Mouse (Mus musculus) ovary, adult 18-20 months (tissue): ENCODE measurements around the gene Tmprss3.
A peak's percentile ranks its signal among the peaks of the same experiment; 100 is the strongest.

Experiments used
- DNase-seq: peaks from one replicate; pipeline ENCODE4 v3.0.0; 2022; ENCODE audit warnings: low spot score, mixed read lengths

The Tmprss3 gene

GRCm38 (mm10) chr17:31193360-31193759 is 5.4 kb downstream of the Tmprss3 start:
- no peak for DNase-seq

GRCm38 (mm10) chr17:31192663-31193062 is 6.1 kb downstream of the Tmprss3 start:
- DNase-seq = no peak

- DNase-seq = no peak
Observed at GRCm38 (mm10) chr17:31191825-31192224, 7.0 kb downstream of the Tmprss3 start.

GRCm38 (mm10) chr17:31187370-31187769 is 11.4 kb downstream of the Tmprss3 start:
- peak; percentile 24 for DNase-seq

- no peak for DNase-seq
Observed at GRCm38 (mm10) chr17:31184269-31184990, 14.3 kb downstream of the Tmprss3 start.

GRCm38 (mm10) chr17:31183180-31183974 is 15.4 kb downstream of the Tmprss3 start:
- DNase-seq = no peak

- DNase-seq = no peak
Observed at GRCm38 (mm10) chr17:31181490-31181889, 17.3 kb downstream of the Tmprss3 start.

- no peak for DNase-seq
Observed at GRCm38 (mm10) chr17:31176321-31176720, 22.5 kb downstream of the Tmprss3 start.

- no peak for DNase-seq
Observed at GRCm38 (mm10) chr17:31169796-31170195, 29.0 kb downstream of the Tmprss3 start.

GRCm38 (mm10) chr17:31165127-31165526 is 33.6 kb downstream of the Tmprss3 start, which contains the start of gene Tff1:
Gene Tff1 (minus strand): TSS chr17:31165277.
- no peak for DNase-seq

- no peak for DNase-seq
Observed at GRCm38 (mm10) chr17:31163821-31164220, 35.0 kb downstream of the Tmprss3 start.

GRCm38 (mm10) chr17:31162607-31163006 is 36.2 kb downstream of the Tmprss3 start:
- no peak for DNase-seq

GRCm38 (mm10) chr17:31160291-31160690 is 38.5 kb downstream of the Tmprss3 start:
- no peak for DNase-seq

- no peak for DNase-seq
Observed at GRCm38 (mm10) chr17:31157921-31158320, 40.9 kb downstream of the Tmprss3 start.

- no peak for DNase-seq
Observed at GRCm38 (mm10) chr17:31153785-31154184, 45.0 kb downstream of the Tmprss3 start.

GRCm38 (mm10) chr17:31152966-31153499 is 45.7 kb downstream of the Tmprss3 start:
- DNase-seq = no peak

GRCm38 (mm10) chr17:31152512-31152911 is 46.3 kb downstream of the Tmprss3 start:
- DNase-seq = no peak

- DNase-seq = no peak
Observed at GRCm38 (mm10) chr17:31145998-31146397, 52.8 kb downstream of the Tmprss3 start.

GRCm38 (mm10) chr17:31144040-31145037 is 54.4 kb downstream of the Tmprss3 start, which contains the start of gene Tff2:
Gene Tff2 (minus strand): TSS chr17:31144282.
- DNase-seq = no peak

GRCm38 (mm10) chr17:31142116-31142515 is 56.7 kb downstream of the Tmprss3 start:
- no peak for DNase-seq

GRCm38 (mm10) chr17:31138398-31138797 is 60.4 kb downstream of the Tmprss3 start:
- no peak for DNase-seq

GRCm38 (mm10) chr17:31136821-31137220 is 62.0 kb downstream of the Tmprss3 start:
- no peak for DNase-seq
